Comparison of ENCODE assay signal across 23 mouse cellular contexts in the genomic region with DNA sequence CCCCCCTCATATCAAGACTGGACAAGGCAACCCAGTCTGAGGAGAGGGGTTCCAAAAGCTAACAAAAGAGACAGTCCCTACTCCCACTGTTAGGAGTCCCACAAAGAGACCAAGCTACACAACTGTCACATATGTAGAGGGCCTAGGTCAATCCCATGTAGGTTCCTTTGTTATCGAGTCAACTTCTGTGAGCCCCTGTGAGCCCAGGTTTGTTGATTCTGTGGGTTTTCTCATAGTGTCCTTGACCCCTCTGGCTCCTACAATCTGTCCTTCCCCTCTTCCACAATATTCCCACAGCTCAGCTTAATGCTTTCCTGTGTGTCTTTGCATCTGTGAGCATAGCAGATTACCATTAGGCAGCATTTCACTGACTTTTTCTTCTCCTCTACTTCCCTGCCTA.
"Had no signal": no experiment of that assay in that cellular context is flagged by ENCODE, and none has a peak within 500 bp of the region (broad histone marks: within the 10 kb centered on the region; RNA-seq: fewer than 3 reads in every experiment).

No protein-coding gene starts in this region.

- H3K4me2 ChIP-seq: heart, embryonic 12.5 days; hindbrain, embryonic 14.5 days; intestine, embryonic 15.5 days; limb, embryonic 13.5 days; limb, embryonic 15.5 days; liver, embryonic 12.5 days had no signal

- H3K4me3 ChIP-seq: heart, embryonic 10.5 days; heart, embryonic 12.5 days; intestine, embryonic 15.5 days; kidney, embryonic 15.5 days; layer of hippocampus, adult 2 months; limb, embryonic 13.5 days; limb, embryonic 15.5 days; liver, embryonic 12.5 days had no signal

- H3K27ac ChIP-seq: heart, embryonic 10.5 days; hindbrain, embryonic 14.5 days; intestine, embryonic 15.5 days; kidney, embryonic 15.5 days; layer of hippocampus, adult 2 months; limb, embryonic 13.5 days; limb, embryonic 15.5 days; liver, embryonic 12.5 days; liver, embryonic 14.5 days had no signal

- H3K9ac ChIP-seq: heart, embryonic 12.5 days; hindbrain, embryonic 14.5 days; intestine, embryonic 15.5 days; kidney, embryonic 15.5 days; limb, embryonic 13.5 days; limb, embryonic 15.5 days; liver, embryonic 12.5 days; liver, embryonic 14.5 days had no signal

- DNase-seq: gastrocnemius, postnatal 14 days; gastrocnemius, postnatal 36 days; heart, postnatal 10 days; heart, postnatal 4 days; kidney, adult 18-20 months; kidney, adult 9 months; kidney, postnatal 10 days; kidney, postnatal 25 days; kidney, postnatal 4 days; left cerebral cortex, postnatal 4 days had no signal

- H3K9me3 ChIP-seq: heart, embryonic 10.5 days; heart, embryonic 12.5 days; intestine, embryonic 15.5 days; kidney, embryonic 15.5 days; limb, embryonic 13.5 days; limb, embryonic 15.5 days; liver, embryonic 12.5 days had no signal

- H3K4me1 ChIP-seq: intestine, embryonic 15.5 days; liver, embryonic 12.5 days had no signal

- H3K27me3 ChIP-seq: heart, embryonic 12.5 days; intestine, embryonic 15.5 days; kidney, embryonic 15.5 days; limb, embryonic 13.5 days; limb, embryonic 15.5 days; liver, embryonic 12.5 days had no signal

- H3K36me3 ChIP-seq: heart, embryonic 10.5 days; heart, embryonic 12.5 days; intestine, embryonic 15.5 days; kidney, embryonic 15.5 days; limb, embryonic 13.5 days; limb, embryonic 15.5 days; liver, embryonic 12.5 days had no signal

- ATAC-seq: hindbrain, embryonic 16.5 days; inflammation-experienced regulatory T-cells, adult 6 months; intestine, embryonic 15.5 days; intestine, postnatal 0 days; liver, embryonic 12.5 days had no signal
